Mouse (Mus musculus) forebrain, embryonic 13.5 days (tissue): ENCODE data around the gene Prkcq. TPM values are rescaled to one million over a fixed set of nuclear protein-coding genes. Genes with fewer than 3 reads are reported as not detected.

ENCODE experiments used
- ATAC-seq: fragments of 200-750 bp; cut with Nextera tagmentation; 2 replicates; pipeline ENCODE4 v1.8.0; 2017
- H3K27ac ChIP-seq: fragments of 300-500 bp; sonication (generic); 2 replicates; pipeline ENCODE4 v1.5.1; 2015; ENCODE audit warnings: inconsistent platforms, mild to moderate bottlenecking, moderate library complexity
- H3K27me3 ChIP-seq: fragments of 300-500 bp; sonication (generic); 2 replicates; pipeline ENCODE4 v1.6.1; 2015; ENCODE audit warnings: mild to moderate bottlenecking, inconsistent platforms
- H3K36me3 ChIP-seq: fragments of 300-500 bp; sonication (generic); 2 replicates; pipeline ENCODE4 v1.6.1; 2015; ENCODE audit warnings: mild to moderate bottlenecking, inconsistent platforms; ENCODE audit not compliant: poor library complexity, severe bottlenecking
- H3K4me1 ChIP-seq: fragments of 300-500 bp; sonication (generic); 2 replicates; pipeline ENCODE4 v1.6.1; 2015; ENCODE audit warnings: inconsistent platforms
- H3K4me2 ChIP-seq: fragments of 300-500 bp; sonication (generic); 2 replicates; pipeline ENCODE4 v1.6.1; 2015; ENCODE audit warnings: inconsistent platforms, mild to moderate bottlenecking, moderate library complexity
- H3K4me3 ChIP-seq: fragments of 300-500 bp; sonication (generic); 2 replicates; pipeline ENCODE4 v1.5.1; 2015; ENCODE audit warnings: mild to moderate bottlenecking, inconsistent platforms
- H3K9ac ChIP-seq: fragments of 300-500 bp; sonication (generic); 2 replicates; pipeline ENCODE4 v1.6.1; 2015; ENCODE audit warnings: mild to moderate bottlenecking, inconsistent platforms
- H3K9me3 ChIP-seq: fragments of 300-500 bp; sonication (generic); replicated peaks from 2 replicates; pipeline ENCODE4 v1.6.1; 2016; ENCODE audit warnings: inconsistent platforms
- WGBS: fragments of 180-500 bp; shearing (Covaris S2); methylation state at CpG from one replicate; pipeline ENCODE4 v1.1.7; 2015; 5-methylcytosine and 5-hydroxymethylcytosine counted together
- polyA plus RNA-seq: library from polyadenylated mRNA; unstranded; fragments of >200 nt; fragmentation: Nextera tagmentation; extraction: Ambion mirVana; gene quantifications from 2 replicates; pipeline ENCODE4 v1.2.1, GENCODE M21; 2015

Gene Prkcq
- polyA plus RNA-seq, 1 experiment from 2014 or later = 1.1 TPM

GRCm38 (mm10) chr2:11208263-11208662, 36.4 kb downstream of the Prkcq start:
- no peaks in the 10 kb centered on the region for H3K9me3 ChIP-seq
- no peak overlapping the region for H3K4me3 ChIP-seq
- peaks cover 8% of the 10 kb centered on the region for H3K4me1 ChIP-seq
- H3K4me2 ChIP-seq = no peak overlapping the region
- H3K27me3 ChIP-seq = no peaks in the 10 kb centered on the region
- H3K9ac ChIP-seq = no peak overlapping the region
- WGBS = 91% methylated on average over 9 of the region's 9 CpGs
- no peak overlapping the region for H3K27ac ChIP-seq
- ATAC-seq = no peak
- H3K36me3 ChIP-seq = no peaks in the 10 kb centered on the region

GRCm38 (mm10) chr2:11209335-11209734, 37.4 kb downstream of the Prkcq start:
- WGBS = 89% methylated on average over 6 of the region's 6 CpGs
- no peak for ATAC-seq
- H3K4me1 ChIP-seq = peaks cover 8% of the 10 kb centered on the region
- no peak overlapping the region for H3K4me2 ChIP-seq
- no peaks in the 10 kb centered on the region for H3K9me3 ChIP-seq
- H3K4me3 ChIP-seq = no peak overlapping the region
- no peaks in the 10 kb centered on the region for H3K36me3 ChIP-seq
- no peaks in the 10 kb centered on the region for H3K27me3 ChIP-seq
- no peak overlapping the region for H3K27ac ChIP-seq
- no peak overlapping the region for H3K9ac ChIP-seq

- no peaks in the 10 kb centered on the region for H3K27me3 ChIP-seq
- H3K4me2 ChIP-seq = no peak overlapping the region
- H3K9ac ChIP-seq = no peak overlapping the region
- H3K9me3 ChIP-seq = no peaks in the 10 kb centered on the region
- 56% methylated on average over 8 of the region's 8 CpGs for WGBS
- no peak overlapping the region for H3K4me3 ChIP-seq
- H3K36me3 ChIP-seq = no peaks in the 10 kb centered on the region
- H3K27ac ChIP-seq = no peak overlapping the region
- ATAC-seq = peak; percentile 61; the same call in 1 of the 2 replicates
- H3K4me1 ChIP-seq = peaks cover 8% of the 10 kb centered on the region
These were observed 38.5 kb downstream of the Prkcq start for GRCm38 (mm10) chr2:11210241-11210916.

- no peak overlapping the region for H3K27ac ChIP-seq
- no peak overlapping the region for H3K4me3 ChIP-seq
- no peak for ATAC-seq
- WGBS = 71% methylated on average over 7 of the region's 7 CpGs
- H3K4me2 ChIP-seq = no peak overlapping the region
- H3K9me3 ChIP-seq = no peaks in the 10 kb centered on the region
- H3K36me3 ChIP-seq = no peaks in the 10 kb centered on the region
- no peak overlapping the region for H3K9ac ChIP-seq
- peaks cover 8% of the 10 kb centered on the region for H3K4me1 ChIP-seq
- H3K27me3 ChIP-seq = no peaks in the 10 kb centered on the region
These were observed 40.2 kb downstream of the Prkcq start for GRCm38 (mm10) chr2:11211961-11212562.

- Histone ChIP-seq H3K27me3 (no peaks in the 10 kb centered on the region), H3K4me2 (no peak overlapping the region), H3K27ac (no peak overlapping the region), H3K4me1 (no peaks in the 10 kb centered on the region), H3K9me3 (no peaks in the 10 kb centered on the region; the same call in 1 of the 2 replicates), H3K36me3 (no peaks in the 10 kb centered on the region), H3K4me3 (no peak overlapping the region), H3K9ac (no peak overlapping the region)
- no peak for ATAC-seq
- WGBS = 65% methylated on average over 4 of the region's 4 CpGs
These were observed 44.5 kb downstream of the Prkcq start for GRCm38 (mm10) chr2:11216421-11216820.

GRCm38 (mm10) chr2:11216847-11217246, 44.9 kb downstream of the Prkcq start:
- Histone ChIP-seq H3K36me3 (no peaks in the 10 kb centered on the region), H3K27me3 (no peaks in the 10 kb centered on the region), H3K4me2 (no peak overlapping the region), H3K4me3 (no peak overlapping the region), H3K9me3 (no peaks in the 10 kb centered on the region; the same call in 1 of the 2 replicates), H3K4me1 (no peaks in the 10 kb centered on the region), H3K9ac (no peak overlapping the region), H3K27ac (no peak overlapping the region)
- no peak for ATAC-seq
- WGBS = 87% methylated on average over 5 of the region's 5 CpGs

- ATAC-seq = no peak
These were observed 46.2 kb downstream of the Prkcq start for GRCm38 (mm10) chr2:11218122-11218521.

GRCm38 (mm10) chr2:11219262-11219661, 47.4 kb downstream of the Prkcq start:
- Histone ChIP-seq H3K9me3 (no peaks in the 10 kb centered on the region; the same call in 1 of the 2 replicates), H3K4me2 (no peak overlapping the region), H3K4me3 (no peak overlapping the region), H3K27ac (no peak overlapping the region), H3K36me3 (no peaks in the 10 kb centered on the region), H3K4me1 (no peaks in the 10 kb centered on the region), H3K9ac (no peak overlapping the region), H3K27me3 (no peaks in the 10 kb centered on the region)
- WGBS = 99% methylated on average over 2 of the region's 2 CpGs
- ATAC-seq = no peak

More at GRCm38 (mm10) chr2:11218122-11218521, 46.2 kb downstream of the Prkcq start:
- H3K36me3 ChIP-seq = no peaks in the 10 kb centered on the region
- H3K9me3 ChIP-seq = no peaks in the 10 kb centered on the region; the same call in 1 of the 2 replicates
- WGBS = 86% methylated on average over 5 of the region's 5 CpGs
- no peak overlapping the region for H3K9ac ChIP-seq
- H3K27me3 ChIP-seq = no peaks in the 10 kb centered on the region
- no peak overlapping the region for H3K4me2 ChIP-seq
- no peak overlapping the region for H3K27ac ChIP-seq
- H3K4me3 ChIP-seq = no peak overlapping the region
- no peaks in the 10 kb centered on the region for H3K4me1 ChIP-seq

- no peak for ATAC-seq
- H3K36me3 ChIP-seq = no peaks in the 10 kb centered on the region
- no peaks in the 10 kb centered on the region for H3K4me1 ChIP-seq
- H3K27me3 ChIP-seq = no peaks in the 10 kb centered on the region
- H3K9ac ChIP-seq = no peak overlapping the region
- no peak overlapping the region for H3K27ac ChIP-seq
- no peak overlapping the region for H3K4me3 ChIP-seq
- no peaks in the 10 kb centered on the region for H3K9me3 ChIP-seq
- H3K4me2 ChIP-seq = no peak overlapping the region
- WGBS = 91% methylated on average over 3 of the region's 3 CpGs
These were observed 53.0 kb downstream of the Prkcq start for GRCm38 (mm10) chr2:11224808-11225484.

GRCm38 (mm10) chr2:11225485-11225876, 53.6 kb downstream of the Prkcq start:
- no peaks in the 10 kb centered on the region for H3K9me3 ChIP-seq
- H3K36me3 ChIP-seq = no peaks in the 10 kb centered on the region
- ATAC-seq = no peak
- H3K9ac ChIP-seq = no peak overlapping the region
- H3K4me1 ChIP-seq = no peaks in the 10 kb centered on the region
- H3K4me3 ChIP-seq = no peak overlapping the region
- H3K27me3 ChIP-seq = no peaks in the 10 kb centered on the region
- no peak overlapping the region for H3K27ac ChIP-seq
- 77% methylated on average over 5 of the region's 5 CpGs for WGBS
- no peak overlapping the region for H3K4me2 ChIP-seq

GRCm38 (mm10) chr2:11226555-11226954, 54.6 kb downstream of the Prkcq start:
- WGBS = 94% methylated on average over 7 of the region's 7 CpGs
- H3K4me2 ChIP-seq = no peak overlapping the region
- H3K36me3 ChIP-seq = no peaks in the 10 kb centered on the region
- H3K27me3 ChIP-seq = no peaks in the 10 kb centered on the region
- no peak overlapping the region for H3K9ac ChIP-seq
- ATAC-seq = no peak
- no peak overlapping the region for H3K27ac ChIP-seq
- H3K4me3 ChIP-seq = no peak overlapping the region
- no peaks in the 10 kb centered on the region for H3K4me1 ChIP-seq
- H3K9me3 ChIP-seq = no peaks in the 10 kb centered on the region

- H3K4me2 ChIP-seq = no peak overlapping the region
- no peak overlapping the region for H3K4me3 ChIP-seq
- H3K36me3 ChIP-seq = no peaks in the 10 kb centered on the region
- no peaks in the 10 kb centered on the region for H3K27me3 ChIP-seq
- 75% methylated on average over 2 of the region's 2 CpGs for WGBS
- H3K4me1 ChIP-seq = no peaks in the 10 kb centered on the region
- ATAC-seq = no peak
- H3K9me3 ChIP-seq = no peaks in the 10 kb centered on the region
- no peak overlapping the region for H3K27ac ChIP-seq
- no peak overlapping the region for H3K9ac ChIP-seq
These were observed 57.2 kb downstream of the Prkcq start for GRCm38 (mm10) chr2:11229126-11229525.
